Mouse (Mus musculus) embryonic fibroblast, embryonic 13.5 days (primary cell): Measurements from ENCODE around the gene Hoxb1.

ENCODE experiments used
- CTCF ChIP-seq: IDR thresholded peaks from 2 replicates; pipeline ENCODE4 v1.5.1; 2011; ENCODE audit warnings: mild to moderate bottlenecking, control low read depth, low read length, moderate library complexity, borderline replicate concordance; ENCODE audit not compliant: insufficient read depth
- POLR2A ChIP-seq: IDR thresholded peaks from 2 replicates; pipeline ENCODE4 v1.6.1; 2011; ENCODE audit warnings: low read depth, mild to moderate bottlenecking, control low read depth, low read length, moderate library complexity

DNA sequence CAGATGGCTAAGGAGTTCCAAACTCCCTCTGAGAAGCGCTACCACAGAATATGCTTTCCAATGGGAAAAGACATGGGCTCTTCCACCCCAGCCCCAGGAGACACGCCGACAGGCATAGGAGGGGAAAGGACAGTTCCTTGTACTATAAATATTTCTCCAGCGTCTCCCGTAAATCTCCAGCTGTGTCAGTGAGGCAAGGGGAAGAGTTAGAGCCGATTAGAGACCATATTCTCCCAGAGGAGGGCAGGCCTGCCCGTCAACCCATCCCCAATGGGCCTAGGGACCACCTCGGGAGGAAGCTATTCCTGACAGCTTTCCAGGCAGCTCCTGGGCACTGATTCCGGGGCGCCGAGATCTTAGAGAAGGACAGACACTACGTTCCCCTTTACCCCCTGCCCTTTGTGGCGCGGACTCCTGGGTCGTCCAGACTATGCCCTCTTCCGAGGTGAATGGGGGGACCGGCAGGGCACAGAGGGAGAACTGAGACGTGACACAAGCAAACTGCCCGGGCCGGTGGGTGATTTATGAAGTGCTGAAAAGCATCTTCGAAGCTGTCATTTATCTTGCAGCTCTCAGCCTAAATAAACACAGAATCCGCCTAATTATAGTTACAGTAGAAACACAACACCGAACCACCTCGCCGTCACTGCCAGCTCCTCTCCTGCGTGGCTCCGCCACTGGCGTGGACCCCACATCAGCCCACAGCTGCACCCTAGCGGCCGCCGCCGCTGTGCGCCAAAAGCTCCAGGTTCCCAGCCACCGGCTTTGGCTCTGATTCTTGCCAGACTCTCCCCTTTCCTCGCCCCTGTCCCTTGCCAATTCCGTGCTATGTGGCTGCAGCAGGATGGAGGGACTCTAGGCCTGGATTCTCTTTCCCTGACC lies 41.9 kb downstream of the Hoxb1 start:
- no peak for TF ChIP-seq POLR2A
- TF ChIP-seq CTCF: peak; percentile 70
